Mouse (Mus musculus): ENCODE results near the gene Dennd1c.
A peak's percentile ranks its signal among the peaks of the same experiment; 100 is the strongest.
"Not testable (repeated sequence)": the region's sequence is repeated elsewhere in the genome, so short reads cannot be mapped to it uniquely, and the experiment has no call there.

The Dennd1c gene

GRCm38 (mm10) chr17:57095855-57096622, 17.7 kb upstream of the Dennd1c start:
- DNase-seq (ENCODE audit: low spot score in 2 of 2), result no peak

GRCm38 (mm10) chr17:57094222-57094621, 15.9 kb upstream of the Dennd1c start:
- no peak for DNase-seq (ENCODE audit: low spot score in 2 of 2)

DNA sequence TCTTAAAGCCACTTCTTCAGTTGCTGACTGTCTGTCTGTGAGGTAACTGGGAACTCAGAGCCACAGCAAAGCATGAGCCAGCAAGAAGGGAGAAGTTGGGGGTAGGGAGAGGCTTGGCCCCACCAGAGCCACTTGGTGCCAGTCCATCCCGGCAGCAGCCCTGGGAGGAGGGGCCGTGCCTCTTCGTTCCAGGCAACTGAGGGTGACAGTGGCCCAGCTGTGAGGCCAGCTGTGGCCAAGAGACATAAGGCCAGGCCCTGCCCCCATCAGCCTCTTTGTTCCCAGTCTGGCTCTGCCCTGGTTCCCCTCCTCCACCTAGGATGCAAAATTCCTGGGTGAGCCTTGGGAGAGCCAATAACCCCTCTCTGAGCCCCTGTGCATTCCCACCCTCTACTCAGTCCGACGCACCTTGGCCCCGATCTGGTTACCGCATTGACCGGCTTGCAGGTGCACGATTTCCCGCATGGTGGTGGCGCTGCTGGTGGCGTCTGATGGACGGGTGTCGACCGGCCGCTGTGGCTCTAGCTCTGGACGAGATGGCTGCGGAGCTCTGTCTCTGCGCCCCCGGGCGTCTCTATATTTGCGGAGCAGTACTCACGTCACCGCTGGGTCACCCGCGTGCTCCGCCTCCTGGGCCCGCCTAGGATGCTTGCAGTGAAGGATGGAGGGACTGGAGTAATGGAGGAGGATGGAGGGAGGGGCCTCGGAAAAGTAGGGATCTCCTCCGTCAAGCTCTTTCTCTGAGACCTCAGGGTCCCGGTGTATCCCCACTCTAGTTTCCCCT, 8.9 kb upstream of the Dennd1c start, which contains the start of gene Tubb4a:
TSS of gene Tubb4a (minus strand) at position 734 of the 784 bp plus-strand sequence.
- DNase-seq (ENCODE audit: low spot score in 2 of 2), result no peak

GRCm38 (mm10) chr17:57085970-57086757, 7.8 kb upstream of the Dennd1c start:
- DNase-seq (ENCODE audit: low spot score in 2 of 2), result no peak

- no peak for DNase-seq (ENCODE audit: low spot score in 2 of 2)
These were observed 4.2 kb upstream of the Dennd1c start for GRCm38 (mm10) chr17:57082481-57082880.

DNA sequence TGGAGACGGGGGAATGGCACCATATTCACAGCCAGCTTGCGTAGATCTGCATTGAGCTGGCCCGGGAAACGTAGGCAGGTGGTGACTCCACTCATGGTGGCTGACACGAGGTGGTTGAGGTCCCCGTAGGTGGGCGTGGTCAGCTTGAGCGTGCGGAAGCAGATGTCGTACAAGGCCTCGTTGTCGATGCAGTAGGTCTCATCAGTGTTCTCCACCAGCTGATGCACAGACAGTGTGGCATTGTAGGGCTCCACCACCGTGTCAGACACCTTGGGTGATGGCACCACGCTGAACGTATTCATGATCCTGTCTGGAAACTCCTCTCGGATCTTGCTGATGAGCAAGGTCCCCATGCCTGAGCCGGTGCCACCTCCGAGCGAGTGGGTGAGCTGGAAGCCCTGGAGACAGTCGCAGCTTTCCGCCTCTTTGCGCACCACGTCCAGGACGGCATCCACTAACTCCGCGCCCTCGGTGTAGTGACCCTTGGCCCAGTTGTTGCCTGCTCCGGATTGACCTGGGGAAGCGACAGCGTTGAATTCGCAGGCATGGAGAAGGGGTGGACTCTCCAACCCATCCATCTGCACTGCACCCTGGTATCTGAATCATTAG, 3.0 kb upstream of the Dennd1c start:
- no peak for DNase-seq (ENCODE audit: low spot score in 2 of 2)

DNA sequence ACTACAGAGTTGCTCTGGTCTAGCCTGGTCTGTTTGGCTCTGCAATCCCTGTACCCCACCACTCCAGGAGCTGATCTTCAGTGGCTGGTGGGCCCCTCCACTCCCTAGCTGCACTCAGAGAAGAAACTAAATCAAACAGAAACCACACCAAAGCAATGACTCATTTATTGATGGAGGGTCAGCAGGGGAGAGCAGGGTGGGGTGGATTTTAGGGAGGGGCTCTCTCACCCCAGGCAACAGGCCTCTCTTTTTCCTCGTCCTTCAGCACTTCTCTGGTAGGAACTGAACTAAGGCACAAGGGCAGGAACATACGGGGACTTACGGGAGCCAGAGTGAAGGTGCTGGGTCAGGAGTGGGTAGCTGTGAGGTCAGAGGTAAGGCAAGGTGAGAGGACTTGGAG, 1.6 kb upstream of the Dennd1c start:
- no peak for DNase-seq (ENCODE audit: low spot score in 2 of 2)

DNA sequence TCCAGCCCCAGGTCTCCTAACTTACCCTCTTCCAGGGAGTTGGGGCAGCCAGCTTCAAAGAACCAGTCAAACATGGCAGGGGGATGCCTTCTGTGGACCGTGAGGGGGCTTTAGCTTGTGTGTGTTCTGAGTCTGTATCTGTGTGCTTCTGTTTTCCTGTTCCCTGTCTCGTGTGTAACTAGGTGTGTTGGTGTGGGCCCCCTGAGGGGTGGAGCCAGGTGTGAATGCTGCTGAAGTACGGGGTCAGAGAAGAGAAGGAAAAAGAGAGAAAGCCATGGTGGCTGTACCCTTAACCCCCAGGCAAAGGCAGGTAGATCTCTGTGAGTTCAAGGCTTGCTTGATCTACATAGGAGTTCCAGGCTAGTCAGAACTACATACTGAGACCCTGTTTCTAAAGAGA, 1.4 kb downstream of the Dennd1c start:
- DNase-seq (ENCODE audit: low spot score in 2 of 2), result no peak

- no peak for DNase-seq (ENCODE audit: low spot score in 2 of 2)
These were observed 7.6 kb downstream of the Dennd1c start for GRCm38 (mm10) chr17:57070699-57071098.

- DNase-seq (ENCODE audit: low spot score in 2 of 2), result no peak
These were observed 8.0 kb downstream of the Dennd1c start for GRCm38 (mm10) chr17:57070272-57070671.

GRCm38 (mm10) chr17:57066908-57067307, 11.4 kb downstream of the Dennd1c start:
- DNase-seq (ENCODE audit: low spot score in 2 of 2), result no peak

DNA sequence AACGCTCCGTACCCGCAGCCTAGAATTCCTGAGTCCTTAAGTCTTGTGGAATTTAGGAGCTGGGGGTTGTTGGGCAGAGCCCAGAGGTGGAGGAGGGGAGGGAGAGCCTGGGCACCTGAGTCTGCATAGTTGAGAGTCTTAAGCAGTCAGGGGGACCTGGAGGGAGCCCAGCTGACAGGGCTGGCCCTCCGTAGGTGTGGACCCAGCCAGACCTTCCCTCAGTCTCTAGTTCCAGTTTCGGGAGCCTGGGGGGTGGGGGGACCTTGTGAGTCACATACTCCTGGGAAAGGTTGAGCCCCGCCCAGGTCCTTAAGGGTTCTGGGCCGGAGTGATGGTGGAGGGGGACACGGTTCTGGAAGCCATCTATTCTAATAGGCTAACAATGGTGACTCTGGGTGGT, 15.3 kb downstream of the Dennd1c start:
- DNase-seq (ENCODE audit: low spot score in 2 of 2), result no peak

DNA sequence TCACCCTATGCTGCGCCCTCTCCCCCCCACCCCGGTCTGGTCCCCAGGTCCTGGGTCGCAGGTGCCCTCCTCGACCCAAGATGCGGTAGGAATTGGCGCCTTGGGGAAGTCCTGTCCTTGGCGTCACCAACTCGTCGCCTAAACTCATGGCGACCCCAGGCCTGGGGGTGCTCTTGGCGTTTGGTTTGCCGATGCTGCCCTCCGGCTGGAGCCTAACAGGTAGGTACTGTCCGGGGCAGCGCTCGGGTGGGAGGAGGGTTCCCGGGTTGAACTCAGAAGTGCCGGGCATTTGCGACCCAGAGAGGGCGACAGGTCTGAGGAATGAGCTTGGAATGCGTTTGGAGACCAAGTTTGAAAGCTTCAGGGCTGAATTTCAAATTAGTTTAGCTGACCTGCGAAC, 15.8 kb downstream of the Dennd1c start:
- no peak for DNase-seq (ENCODE audit: low spot score in 2 of 2)

- DNase-seq (ENCODE audit: low spot score in 2 of 2), result peak in 1 of 2 experiments; percentile 43
These were observed 16.2 kb downstream of the Dennd1c start for GRCm38 (mm10) chr17:57062011-57062521.

DNA sequence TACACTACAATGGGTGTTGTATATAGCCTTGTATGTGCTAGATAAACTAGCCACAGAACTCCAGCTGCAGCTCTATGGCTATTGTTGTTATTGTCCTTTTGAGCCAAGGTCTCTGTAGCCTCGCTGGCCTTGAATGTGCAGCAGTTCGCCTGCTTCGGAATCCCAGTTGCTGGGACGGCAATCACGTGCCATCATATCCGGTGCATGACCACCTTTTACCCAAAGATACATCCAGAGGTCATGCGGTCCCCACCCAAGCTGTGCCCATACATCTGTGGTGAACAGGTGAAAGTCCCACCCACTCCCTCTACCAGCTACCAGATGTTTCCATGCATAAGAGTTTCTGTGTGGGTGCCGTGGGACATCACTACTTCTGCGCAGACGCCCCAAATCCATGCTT, 17.2 kb downstream of the Dennd1c start:
- no peak for DNase-seq (ENCODE audit: low spot score in 2 of 2)

- DNase-seq (ENCODE audit: low spot score in 2 of 2), result peak; percentile 89 to 94
These were observed 18.0 kb downstream of the Dennd1c start for GRCm38 (mm10) chr17:57060231-57060801.

DNA sequence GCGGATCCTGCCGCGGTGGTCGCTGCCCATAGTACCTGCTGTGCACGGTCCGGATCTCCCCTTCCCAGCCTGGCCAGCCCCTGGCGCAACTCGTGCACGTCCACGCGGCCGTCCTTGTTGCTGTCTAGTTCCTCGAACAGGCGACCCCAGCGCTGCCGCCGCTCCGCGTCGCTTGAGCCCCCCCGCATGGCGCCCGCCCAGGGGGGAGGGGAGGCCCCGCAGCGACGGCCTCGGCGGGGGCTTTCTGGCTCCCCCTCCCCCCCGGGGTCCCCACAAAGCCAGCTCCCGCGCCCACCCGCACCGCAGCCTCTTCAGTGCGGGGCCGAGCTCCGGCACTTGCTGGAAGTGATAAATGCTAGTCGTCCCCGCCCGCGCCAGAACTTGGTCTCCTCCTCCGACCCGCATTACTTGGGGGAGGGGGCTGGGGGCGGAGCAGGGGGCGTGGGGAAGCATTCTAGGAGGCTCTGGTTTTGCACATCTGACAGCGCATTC, 18.8 kb downstream of the Dennd1c start, which contains the start of gene Slc25a23:
TSS of gene Slc25a23 (minus strand) at position 378 of the 492 bp plus-strand sequence.
- peak in 1 of 2 experiments; percentile 52 for DNase-seq (ENCODE audit: low spot score in 2 of 2)

DNA sequence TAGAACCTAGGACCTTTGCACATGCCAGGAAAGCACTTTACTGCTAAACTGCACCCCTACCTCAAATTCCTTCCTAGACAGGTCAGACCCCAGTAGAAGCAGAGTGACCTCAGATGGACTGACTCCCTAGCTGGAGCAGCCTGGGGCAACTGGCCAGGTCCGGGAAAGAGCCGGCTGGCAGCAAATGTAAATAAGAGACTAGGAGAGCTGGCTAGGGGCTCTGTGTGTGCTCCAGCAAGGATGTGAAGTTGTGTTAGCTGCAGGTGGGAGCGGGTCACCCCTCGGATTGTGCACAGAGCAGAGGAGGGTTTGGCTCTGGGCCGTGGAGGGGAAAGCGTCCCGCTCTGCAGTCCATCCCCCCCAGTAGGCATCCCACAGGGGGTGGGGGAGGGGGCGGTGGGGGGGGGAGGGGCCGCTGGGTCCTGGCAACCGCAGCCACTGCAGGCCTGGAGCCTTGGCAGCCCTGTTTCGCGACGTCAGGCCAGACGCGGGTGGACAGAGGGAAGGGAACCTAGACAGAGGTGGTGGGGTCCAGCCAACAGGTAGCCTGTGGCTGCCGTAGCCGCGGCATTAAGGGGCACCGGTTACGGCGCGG, 19.3 kb downstream of the Dennd1c start, which contains the start of gene Crb3:
TSS of gene Crb3 (plus strand) at position 215 of the 595 bp plus-strand sequence.
- DNase-seq (ENCODE audit: low spot score in 2 of 2), result no peak

DNA sequence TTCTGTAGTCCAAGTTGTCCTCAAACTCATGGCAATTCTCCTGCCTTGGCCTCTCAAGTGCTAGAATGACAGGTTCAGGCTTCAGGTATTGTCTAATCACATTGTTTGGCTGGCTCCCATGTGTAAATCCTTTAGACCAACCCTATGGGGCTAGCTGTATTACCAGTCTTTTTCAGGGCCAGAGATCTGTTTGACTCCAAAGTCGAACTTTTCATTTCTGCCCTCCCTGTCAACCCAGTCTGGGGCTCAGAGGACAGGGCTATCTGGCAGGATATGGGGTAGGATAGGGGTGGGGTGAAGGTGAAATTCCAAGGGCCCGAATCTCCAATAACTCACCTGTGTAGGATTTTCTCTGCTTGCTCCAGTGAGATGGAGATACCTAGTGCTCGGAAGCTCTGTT, 22.1 kb downstream of the Dennd1c start:
- DNase-seq (ENCODE audit: low spot score in 2 of 2), result no peak

GRCm38 (mm10) chr17:57051679-57052078, 26.6 kb downstream of the Dennd1c start:
- not testable (repeated sequence) for DNase-seq (ENCODE audit: low spot score in 2 of 2)

Data from urinary bladder, postnatal 4 days (tissue).